ENCODE assay signal across 21 mouse cellular contexts in the genomic region with DNA sequence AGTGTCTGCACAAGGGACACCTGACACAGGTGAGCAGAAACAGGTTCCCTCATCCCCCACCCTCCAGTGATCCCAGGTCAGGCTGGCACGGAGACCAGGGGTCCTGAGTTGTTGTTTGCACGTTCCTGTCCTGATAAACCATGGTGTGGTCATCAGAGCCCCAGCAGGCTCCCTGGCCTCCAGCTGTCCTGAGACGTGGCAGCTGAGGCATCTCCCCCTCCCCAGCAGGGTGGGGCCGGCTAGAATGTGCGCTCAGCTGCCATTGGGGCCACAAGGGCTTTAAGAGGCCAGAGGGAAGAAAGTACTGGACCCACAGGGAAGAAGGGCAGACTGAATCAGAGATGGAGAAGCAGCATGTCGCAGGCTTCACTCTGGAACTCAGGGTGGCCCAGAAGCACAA.
DNase-seq lines count a peak whose midpoint lies in the region; ATAC-seq and TF ChIP-seq lines count a peak whose summit lies in the region.
"Had no signal": no experiment of that assay in that cellular context is flagged by ENCODE, and none has a peak within 500 bp of the region (broad histone marks: within the 10 kb centered on the region; RNA-seq: fewer than 3 reads in every experiment).

No protein-coding gene starts in this region.

- H3K27ac ChIP-seq in limb, embryonic 14.5 days (replicated peaks; ENCODE audit: low read depth, low read length) = no peak overlapping the region
- no peak overlapping the region for H3K27ac ChIP-seq in limb, embryonic 10.5 days
- 0 out of 2 replicates have a peak overlapping the region, but pooled peaks have one; percentile 29 for H3K27ac ChIP-seq in neural tube, embryonic 13.5 days (replicated peaks)
- H3K27ac ChIP-seq: embryonic facial prominence, embryonic 13.5 days; heart, embryonic 13.5 days; hindbrain, embryonic 12.5 days; hindbrain, embryonic 15.5 days had no signal

- H3K4me3 ChIP-seq in limb, embryonic 14.5 days (replicated peaks; ENCODE audit: low read length) = no peak overlapping the region
- H3K4me3 ChIP-seq in limb, embryonic 10.5 days = no peak overlapping the region
- no peak overlapping the region for H3K4me3 ChIP-seq in neural tube, embryonic 13.5 days
- H3K4me3 ChIP-seq in myocyte = no peak overlapping the region
- H3K4me3 ChIP-seq: embryonic facial prominence, embryonic 13.5 days; heart, embryonic 13.5 days; hindbrain, embryonic 12.5 days; hindbrain, embryonic 15.5 days had no signal

- ATAC-seq in limb, embryonic 14.5 days (ENCODE audit: low FRiP score, low read depth) = peak; percentile 20; the same call in 1 of the 2 replicates
- ATAC-seq in neural tube, embryonic 13.5 days (ENCODE audit: low read depth) = no peak
- ATAC-seq: CD4-positive, CD25-positive, alpha-beta regulatory T cell, adult 4 months; forebrain, embryonic 14.5 days had no signal

- H3K27me3 ChIP-seq in limb, embryonic 14.5 days (ENCODE audit: control insufficient read depth, insufficient read depth, low read length) = no peaks in the 10 kb centered on the region
- H3K27me3 ChIP-seq in limb, embryonic 10.5 days (ENCODE audit: low read depth, poor library complexity, severe bottlenecking) = peaks cover 10% of the 10 kb centered on the region; the same call in 1 of the 2 replicates
- H3K27me3 ChIP-seq in neural tube, embryonic 13.5 days = no peaks in the 10 kb centered on the region
- peaks cover 47% of the 10 kb centered on the region for H3K27me3 ChIP-seq in myocyte (ENCODE audit: control insufficient read depth, insufficient read depth, insufficient read length)
- H3K27me3 ChIP-seq: embryonic facial prominence, embryonic 13.5 days; heart, embryonic 13.5 days; hindbrain, embryonic 12.5 days; hindbrain, embryonic 15.5 days had no signal

- peaks cover 17% of the 10 kb centered on the region; the same call in 1 of the 2 replicates for H3K4me1 ChIP-seq in limb, embryonic 14.5 days (ENCODE audit: control insufficient read depth, insufficient read depth, low read length)
- peaks cover 40% of the 10 kb centered on the region for H3K4me1 ChIP-seq in limb, embryonic 10.5 days
- peaks cover 82% of the 10 kb centered on the region for H3K4me1 ChIP-seq in neural tube, embryonic 13.5 days (replicated peaks)

- H3K9me3 ChIP-seq in limb, embryonic 14.5 days (ENCODE audit: control insufficient read depth, low read length) = no peaks in the 10 kb centered on the region
- H3K9me3 ChIP-seq in limb, embryonic 10.5 days (replicated peaks) = no peaks in the 10 kb centered on the region
- no peaks in the 10 kb centered on the region for H3K9me3 ChIP-seq in neural tube, embryonic 13.5 days
- H3K9me3 ChIP-seq: embryonic facial prominence, embryonic 13.5 days; heart, embryonic 13.5 days; hindbrain, embryonic 12.5 days; hindbrain, embryonic 15.5 days had no signal

- H3ac ChIP-seq in myocyte (ENCODE audit: control insufficient read depth, insufficient read length) = no peak overlapping the region

- H3K36me3 ChIP-seq in limb, embryonic 14.5 days (ENCODE audit: control insufficient read depth, insufficient read depth, low read length) = peaks cover 6% of the 10 kb centered on the region
- H3K36me3 ChIP-seq in limb, embryonic 10.5 days = no peaks in the 10 kb centered on the region
- peaks cover 25% of the 10 kb centered on the region for H3K36me3 ChIP-seq in neural tube, embryonic 13.5 days
- no peaks in the 10 kb centered on the region for H3K36me3 ChIP-seq in myocyte (ENCODE audit: control insufficient read depth, insufficient read depth)
- H3K36me3 ChIP-seq: heart, embryonic 13.5 days had no signal

- H3K9ac ChIP-seq in limb, embryonic 14.5 days (ENCODE audit: low read depth, low read length, severe bottlenecking) = no peak overlapping the region
- no peak overlapping the region for H3K9ac ChIP-seq in neural tube, embryonic 13.5 days
- H3K9ac ChIP-seq: embryonic facial prominence, embryonic 13.5 days; heart, embryonic 13.5 days; hindbrain, embryonic 15.5 days had no signal

- no peak for DNase-seq in limb, embryonic 14.5 days (ENCODE audit: low spot score)
- DNase-seq in limb, embryonic 10.5 days (ENCODE audit: low spot score) = no peak
- no peak for DNase-seq in neural tube, embryonic 10.5 days (ENCODE audit: extremely low spot score, low spot score)
- no peak for DNase-seq in thymus, postnatal 10 days (ENCODE audit: low spot score in 2 of 2)
- DNase-seq: adrenal gland, adult 2 months; adrenal gland, postnatal 14 days; cerebellum, adult 11 months; cerebellum, adult 2 months; cerebellum, adult 9-11 months; gastrocnemius, postnatal 25 days; heart, adult 18-20 months; heart, postnatal 14 days; heart, postnatal 4 days had no signal

- H3K79me2 ChIP-seq in myocyte (ENCODE audit: control insufficient read depth, insufficient read depth) = no peaks in the 10 kb centered on the region

- H3K4me2 ChIP-seq in limb, embryonic 14.5 days (replicated peaks; ENCODE audit: low read depth, low read length, severe bottlenecking) = no peak overlapping the region
- no peak overlapping the region for H3K4me2 ChIP-seq in neural tube, embryonic 13.5 days
- no peak overlapping the region for H3K4me2 ChIP-seq in myocyte (ENCODE audit: low read depth)
- H3K4me2 ChIP-seq: embryonic facial prominence, embryonic 13.5 days; heart, embryonic 13.5 days; hindbrain, embryonic 12.5 days; hindbrain, embryonic 15.5 days had no signal

- WGBS in limb, embryonic 14.5 days = 58% methylated on average over 6 of the region's 6 CpGs
- WGBS in limb, embryonic 10.5 days = 65% methylated on average over 6 of the region's 6 CpGs
- 61% methylated on average over 6 of the region's 6 CpGs for whole genome bisulfite sequencing in neural tube, embryonic 13.5 days

- TF ChIP-seq POLR2A in limb, embryonic 14.5 days (IDR thresholded peaks at IDR 0.05; ENCODE audit: borderline replicate concordance, extremely low read depth, insufficient read depth, insufficient read length) = no peak
- TF ChIP-seq POLR2A in myocyte (IDR thresholded peaks at IDR 0.05; ENCODE audit: insufficient read length, low read depth) = no peak

TF ChIP-seq in myocyte, 11 proteins besides CTCF, POLR2A, EP300 and RAD21:
- no peak for TF ChIP-seq SRF (IDR thresholded peaks at IDR 0.05; ENCODE audit: control insufficient read depth, insufficient read length, low read depth)
- TF ChIP-seq POLR2AphosphoS2 (IDR thresholded peaks at IDR 0.05; ENCODE audit: insufficient read length, low read depth) = no peak
- no peak for TF ChIP-seq USF1 (IDR thresholded peaks at IDR 0.05; ENCODE audit: low read depth)
- TF ChIP-seq REST (IDR thresholded peaks at IDR 0.05; ENCODE audit: insufficient read depth, insufficient read length) = no peak
- peak in 2 of 3 experiments; percentile 86 to 92 for TF ChIP-seq MYOD1 (IDR thresholded peaks at IDR 0.05; ENCODE audit: control insufficient read depth in 1 of 3, insufficient read length in 2 of 3, low read depth in 2 of 3)
- no peak for TF ChIP-seq MAX (IDR thresholded peaks at IDR 0.05; ENCODE audit: low read depth)
- TF ChIP-seq MYOG (IDR thresholded peaks at IDR 0.05; ENCODE audit: control insufficient read depth in 1 of 3, insufficient read depth in 1 of 3, insufficient read length in 2 of 3, low read depth in 2 of 3) = peak; percentile 43 to 97 (median 93)
- no peak for TF ChIP-seq E2F4 (IDR thresholded peaks at IDR 0.05; ENCODE audit: insufficient read depth)
- peak; percentile 89 for TF ChIP-seq TCF3 (IDR thresholded peaks at IDR 0.05; ENCODE audit: insufficient read length, low read depth)
- no peak for TF ChIP-seq CEBPB (IDR thresholded peaks at IDR 0.05; ENCODE audit: insufficient read depth, poor library complexity, severe bottlenecking)
- peak; percentile 51 for TF ChIP-seq TCF12 (IDR thresholded peaks at IDR 0.05; ENCODE audit: insufficient read depth, poor library complexity, severe bottlenecking)
